Mouse (Mus musculus): ENCODE results near the gene Gm5728. TPM values are rescaled to one million over a fixed set of nuclear protein-coding genes. Genes with fewer than 3 reads are reported as not detected.
"Not testable (repeated sequence)": the region's sequence is repeated elsewhere in the genome, so short reads cannot be mapped to it uniquely, and the experiment has no call there.

Gene Gm5728
- not detected for polyA plus RNA-seq (2017; shearing (Covaris generic))

GRCm38 (mm10) chr7:20375310-20375709, at the start of gene Gm5728:
Gene Gm5728, minus strand, starts transcription at chr7:20375410.
- not testable (repeated sequence) for ATAC-seq

GRCm38 (mm10) chr7:20417642-20418041, 42.4 kb upstream of the Gm5728 start, which contains the start of gene Vmn1r100:
Gene Vmn1r100, plus strand, starts transcription at chr7:20417942.
- ATAC-seq = not testable (repeated sequence)

DNA sequence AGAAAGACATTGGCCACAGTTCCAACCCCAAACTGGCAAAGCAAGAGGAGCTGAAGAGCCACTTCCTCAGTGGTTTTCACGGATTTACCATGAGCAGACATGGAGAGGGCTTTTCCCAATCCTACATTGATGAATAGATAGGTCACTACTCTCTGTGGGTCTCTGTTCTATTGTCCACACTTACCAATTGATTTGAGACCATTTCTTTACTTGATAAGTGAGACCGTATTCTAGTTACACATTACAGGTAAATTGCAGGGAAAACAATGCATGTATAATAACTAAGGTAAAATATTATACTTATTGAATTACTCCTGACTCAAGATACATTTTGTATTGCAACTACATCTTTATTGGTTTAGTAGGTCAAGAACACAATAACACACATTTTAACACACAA, 41.2 kb downstream of the Gm5728 start, which contains the start of gene Gm4133:
TSS of gene Gm4133 (minus strand) at position 101 of the 400 bp plus-strand sequence.
- not testable (repeated sequence) for ATAC-seq

Other genes with a start within 250 kb of the Gm5728 start
- gene Vmn1r93, start 236.3 kb downstream of the Gm5728 start, polyA plus RNA-seq (2017; shearing (Covaris generic)) = not detected
- not detected for gene Vmn1r94, start 207.0 kb downstream of the Gm5728 start, polyA plus RNA-seq (2017; shearing (Covaris generic))
- gene Vmn1r95, start 181.7 kb downstream of the Gm5728 start, polyA plus RNA-seq (2017; shearing (Covaris generic)) = not detected
- not detected for gene Gm6164, start 169.8 kb downstream of the Gm5728 start, polyA plus RNA-seq (2017; shearing (Covaris generic))
- not detected for gene Gm4498, start 141.6 kb downstream of the Gm5728 start, polyA plus RNA-seq (2017; shearing (Covaris generic))
- gene Gm5890, start 112.6 kb downstream of the Gm5728 start, polyA plus RNA-seq (2017; shearing (Covaris generic)) = not detected
- gene Gm4133, start 41.3 kb downstream of the Gm5728 start, polyA plus RNA-seq (2017; shearing (Covaris generic)) = not detected
- not detected for gene Vmn1r100, start 42.5 kb upstream of the Gm5728 start, polyA plus RNA-seq (2017; shearing (Covaris generic))
- gene Vmn1r101, start 67.2 kb upstream of the Gm5728 start, polyA plus RNA-seq (2017; shearing (Covaris generic)) = not detected
- gene Gm10670, start 99.5 kb upstream of the Gm5728 start, polyA plus RNA-seq (2017; shearing (Covaris generic)) = not detected
- gene Vmn1r103, start 135.1 kb upstream of the Gm5728 start, polyA plus RNA-seq (2017; shearing (Covaris generic)) = not detected
- gene Vmn1r104, start 158.4 kb upstream of the Gm5728 start, polyA plus RNA-seq (2017; shearing (Covaris generic)) = not detected
- not detected for gene Gm5726, start 170.3 kb upstream of the Gm5728 start, polyA plus RNA-seq (2017; shearing (Covaris generic))
- not detected for gene Gm4141, start 200.8 kb upstream of the Gm5728 start, polyA plus RNA-seq (2017; shearing (Covaris generic))
- gene Gm4513, start 223.6 kb upstream of the Gm5728 start, polyA plus RNA-seq (2017; shearing (Covaris generic)) = not detected

Data from inflammation-experienced regulatory T-cells, adult 6 months (primary cell).